Mouse (Mus musculus) stomach, embryonic 16.5 days (tissue): ENCODE results near the gene Crispld2. TPM values are rescaled to one million over a fixed set of nuclear protein-coding genes. Genes with fewer than 3 reads are reported as not detected.

Experiments
- ATAC-seq: fragments of 200-750 bp; cut with Nextera tagmentation; 2 replicates; pipeline ENCODE4 v1.8.0; 2017; ENCODE audit warnings: moderate number of reproducible peaks, moderate TSS enrichment; ENCODE audit not compliant: insufficient read depth, low FRiP score
- H3K27ac ChIP-seq: fragments of 300-500 bp; sonication (generic); 2 replicates; pipeline ENCODE4 v1.5.1; 2014; ENCODE audit warnings: low read length
- H3K27me3 ChIP-seq: fragments of 300-500 bp; sonication (generic); 2 replicates; pipeline ENCODE4 v1.6.1; 2014; ENCODE audit warnings: low read length, control low read depth, mixed read lengths; ENCODE audit not compliant: control insufficient read depth, insufficient read depth
- H3K36me3 ChIP-seq: fragments of 300-500 bp; sonication (generic); 2 replicates; pipeline ENCODE4 v1.6.1; 2014; ENCODE audit warnings: low read length; ENCODE audit not compliant: control insufficient read depth, insufficient read depth
- H3K4me1 ChIP-seq: fragments of 300-500 bp; sonication (generic); 2 replicates; pipeline ENCODE4 v1.6.1; 2014; ENCODE audit warnings: low read length, control low read depth, mixed read lengths; ENCODE audit not compliant: control insufficient read depth, insufficient read depth
- H3K4me2 ChIP-seq: fragments of 300-500 bp; sonication (generic); 2 replicates; pipeline ENCODE4 v1.6.1; 2014; ENCODE audit warnings: low read depth, low read length, mixed read lengths
- H3K4me3 ChIP-seq: fragments of 300-500 bp; sonication (generic); replicated peaks from 2 replicates; pipeline ENCODE4 v1.5.1; 2014; ENCODE audit warnings: mild to moderate bottlenecking, low read length
- H3K9ac ChIP-seq: fragments of 300-500 bp; sonication (generic); 2 replicates; pipeline ENCODE4 v1.6.1; 2014; ENCODE audit warnings: low read length
- H3K9me3 ChIP-seq: fragments of 300-500 bp; sonication (generic); replicated peaks from 2 replicates; pipeline ENCODE4 v1.6.1; 2016; ENCODE audit warnings: low read length, control low read depth; ENCODE audit not compliant: control insufficient read depth
- WGBS: fragments of 180-500 bp; shearing (Covaris S2); extraction: QIAGEN DNeasy Blood & Tissue Kit; methylation state at CpG from one replicate; pipeline ENCODE4 v1.1.7; 2014; 5-methylcytosine and 5-hydroxymethylcytosine counted together
- polyA plus RNA-seq: library from polyadenylated mRNA; unstranded; fragments of >200 nt; fragmentation: Nextera tagmentation; extraction: Ambion mirVana; gene quantifications from 2 replicates; pipeline ENCODE4 v1.2.1, GENCODE M21; 2015

Crispld2 gene
- polyA plus RNA-seq: 38.1 and 39.7 TPM in 2 replicates

DNA sequence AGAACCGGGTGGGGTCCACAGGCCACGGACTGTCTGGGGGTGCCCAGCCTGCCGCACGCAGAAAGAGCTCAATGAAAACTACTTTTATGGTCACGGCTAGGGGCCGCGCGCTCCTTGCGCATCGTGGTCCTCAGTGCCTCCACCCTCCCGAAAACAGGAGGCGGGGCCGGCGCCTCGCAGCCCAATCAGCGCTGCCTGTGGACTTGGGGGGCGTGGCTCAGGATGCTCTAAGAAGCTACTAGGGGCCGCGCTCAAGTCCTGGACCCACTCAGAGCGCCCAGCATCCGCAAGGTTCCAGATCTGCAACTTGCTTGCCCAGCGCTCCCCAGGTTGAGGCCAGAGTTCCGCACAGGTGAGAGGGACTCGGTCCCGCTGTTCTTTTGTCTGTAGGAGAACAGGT is at the start of gene Crispld2:
TSS of gene Crispld2 (plus strand) at position 190 of the 400 bp plus-strand sequence.
- no peaks in the 10 kb centered on the region for H3K36me3 ChIP-seq
- WGBS: 1% methylated on average over 25 of the region's 25 CpGs
- H3K9ac ChIP-seq: peak within 1 kb of the TSS; percentile 62
- peak; percentile 93 for ATAC-seq
- H3K4me1 ChIP-seq: peaks cover 10% of the 10 kb centered on the region; the same call in 1 of the 2 replicates
- peaks cover 23% of the 10 kb centered on the region for H3K27me3 ChIP-seq
- H3K9me3 ChIP-seq: no peaks in the 10 kb centered on the region
- H3K4me3 ChIP-seq: peak within 1 kb of the TSS; percentile 40
- H3K4me2 ChIP-seq: peak within 1 kb of the TSS; percentile 48
- H3K27ac ChIP-seq: no peak within 1 kb of the TSS

DNA sequence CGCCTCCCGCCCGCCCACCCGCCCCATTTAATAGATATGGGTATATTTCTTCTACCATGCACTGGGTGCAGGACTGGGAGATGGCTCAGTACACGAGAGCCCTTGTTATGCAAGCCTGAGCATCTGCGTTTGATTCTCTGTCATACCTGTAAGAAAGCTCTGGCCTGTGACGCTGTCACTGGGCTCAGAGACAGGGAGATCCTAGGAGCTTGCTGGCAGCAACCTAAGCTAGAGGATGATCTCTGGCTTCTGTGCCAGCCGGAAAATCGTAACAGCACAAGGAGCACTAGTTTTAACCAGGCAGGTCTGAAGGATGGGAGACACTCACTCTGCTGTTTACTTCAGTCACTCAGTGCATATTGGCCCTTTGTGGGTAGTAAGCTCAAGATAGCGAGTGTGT is 48.6 kb upstream of the Crispld2 start:
- WGBS: 88% methylated on average over 10 of the region's 10 CpGs
- Histone ChIP-seq H3K36me3 (peaks cover 19% of the 10 kb centered on the region), H3K4me1 (no peaks in the 10 kb centered on the region), H3K27ac (no peak overlapping the region), H3K9ac (no peak overlapping the region), H3K4me3 (no peak overlapping the region), H3K4me2 (no peak overlapping the region), H3K9me3 (no peaks in the 10 kb centered on the region), H3K27me3 (no peaks in the 10 kb centered on the region)
- ATAC-seq: no peak

DNA sequence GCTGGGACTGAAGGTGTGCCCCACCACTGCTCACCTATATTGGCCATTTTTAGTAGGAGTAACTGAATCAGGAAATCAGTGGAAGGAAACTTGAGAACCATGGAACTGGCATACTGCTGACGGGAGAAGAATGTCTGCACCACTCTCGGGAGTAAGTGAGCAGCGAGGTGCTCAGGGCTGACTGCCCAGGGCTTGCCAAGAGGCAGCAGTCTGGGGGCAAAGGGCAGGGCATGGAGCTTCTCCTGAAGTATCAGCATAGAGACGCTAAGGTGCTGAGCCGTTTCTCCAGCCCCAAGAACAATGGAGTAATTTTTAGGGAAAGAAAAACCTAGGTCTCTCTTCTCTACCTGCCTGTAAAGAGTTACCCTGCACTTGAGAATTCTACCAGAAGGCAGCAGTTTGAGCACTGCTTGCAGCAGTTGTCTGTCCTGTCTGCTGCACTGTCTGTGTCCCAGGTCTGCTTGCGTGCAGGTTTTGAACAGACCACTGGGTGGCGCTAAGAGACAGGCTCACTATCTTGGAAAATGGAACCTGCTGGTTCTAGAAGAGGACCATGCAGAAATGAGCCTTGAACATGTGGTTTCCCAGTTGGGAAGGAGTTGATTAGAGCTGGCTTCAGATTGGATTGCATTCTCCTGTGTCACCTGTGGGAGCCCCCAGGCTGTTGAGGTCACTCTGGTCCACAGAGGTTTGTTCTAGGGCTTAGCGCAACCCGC is 48.0 kb upstream of the Crispld2 start:
- Histone ChIP-seq H3K4me2 (no peak overlapping the region), H3K4me1 (no peaks in the 10 kb centered on the region), H3K27me3 (no peaks in the 10 kb centered on the region), H3K36me3 (peaks cover 23% of the 10 kb centered on the region), H3K9ac (no peak overlapping the region), H3K9me3 (no peaks in the 10 kb centered on the region), H3K27ac (no peak overlapping the region), H3K4me3 (no peak overlapping the region)
- 62% methylated on average over 9 of the region's 9 CpGs for WGBS
- peak; percentile 59; the same call in 1 of the 2 replicates for ATAC-seq

DNA sequence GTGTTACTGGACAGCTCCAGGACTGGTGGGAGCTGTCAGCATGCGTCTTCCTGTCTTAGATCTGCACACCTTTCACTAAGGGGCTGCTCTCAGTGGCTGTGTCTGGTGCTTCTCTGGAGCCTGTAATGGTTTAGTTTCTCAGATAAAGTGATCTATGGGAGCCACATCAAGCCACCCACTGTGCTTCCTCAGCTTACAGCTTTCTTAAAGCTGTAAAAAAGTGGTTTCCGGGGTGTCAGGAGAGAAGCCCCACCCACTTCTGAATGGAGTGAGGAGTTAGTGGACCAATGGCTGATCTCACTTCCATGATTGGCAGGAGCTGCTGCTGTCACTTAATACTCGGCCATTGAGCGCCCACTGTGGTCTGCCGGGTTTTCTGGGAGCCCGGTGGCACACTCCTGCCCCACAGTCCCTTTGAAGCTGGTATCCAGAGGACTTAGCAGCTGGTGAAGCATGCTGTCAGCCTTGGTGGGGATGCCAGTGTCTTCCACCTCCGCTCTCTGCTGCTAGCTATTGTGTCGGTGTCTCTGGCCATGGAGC is 45.8 kb upstream of the Crispld2 start:
- H3K36me3 ChIP-seq: peaks cover 30% of the 10 kb centered on the region
- no peak for ATAC-seq
- WGBS: 80% methylated on average over 8 of the region's 8 CpGs

DNA sequence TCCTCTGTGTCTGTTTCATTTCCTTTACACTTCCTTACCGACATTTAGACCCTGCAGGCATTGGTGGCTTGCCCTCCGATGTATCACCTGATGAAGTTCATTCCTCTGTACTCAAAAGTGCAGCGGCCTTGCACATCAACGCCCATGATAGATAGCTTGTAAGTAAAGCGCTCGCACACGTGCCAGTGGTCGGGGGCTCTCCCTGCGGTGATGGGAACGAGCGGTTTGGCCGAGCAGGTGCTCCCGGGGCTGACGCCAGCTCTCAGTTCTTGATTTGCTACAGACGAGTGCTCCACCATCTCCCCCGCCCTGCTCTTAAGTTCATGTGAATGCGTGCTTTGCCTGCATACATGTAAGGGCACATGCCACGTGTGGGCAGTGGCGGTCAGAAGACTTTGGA is 44.6 kb upstream of the Crispld2 start:
- Histone ChIP-seq H3K27me3 (no peaks in the 10 kb centered on the region), H3K4me2 (no peak overlapping the region), H3K9me3 (no peaks in the 10 kb centered on the region), H3K4me3 (no peak overlapping the region), H3K27ac (no peak overlapping the region), H3K4me1 (no peaks in the 10 kb centered on the region), H3K36me3 (peaks cover 21% of the 10 kb centered on the region; the same call in 1 of the 2 replicates), H3K9ac (no peak overlapping the region)
- WGBS: 80% methylated on average over 19 of the region's 19 CpGs
- no peak for ATAC-seq

More for the DNA sequence above, 45.8 kb upstream of the Crispld2 start:
- Histone ChIP-seq H3K9me3 (no peaks in the 10 kb centered on the region), H3K27me3 (no peaks in the 10 kb centered on the region), H3K27ac (no peak overlapping the region), H3K4me2 (no peak overlapping the region), H3K9ac (no peak overlapping the region), H3K4me3 (no peak overlapping the region), H3K4me1 (no peaks in the 10 kb centered on the region)

DNA sequence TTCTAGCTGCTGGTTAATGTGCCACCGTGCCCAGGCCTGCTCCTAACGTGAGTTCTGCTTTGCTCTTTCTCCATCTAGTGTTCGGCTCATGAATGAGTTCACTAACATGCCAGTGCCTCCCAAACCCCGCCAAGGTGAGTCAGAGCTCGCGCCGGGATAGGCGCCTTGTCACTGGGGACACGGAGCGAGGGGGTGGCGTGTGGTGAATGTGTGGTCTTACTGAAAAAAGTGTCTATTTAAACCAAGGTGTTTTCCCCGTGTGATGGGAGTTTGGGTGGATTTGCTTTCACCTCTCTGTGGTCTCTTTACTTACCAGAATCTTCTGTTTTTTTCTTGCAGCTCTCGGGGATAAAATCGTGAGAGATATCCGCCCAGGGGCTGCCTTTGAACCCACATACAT is 43.9 kb upstream of the Crispld2 start:
- 80% methylated on average over 15 of the region's 15 CpGs for WGBS
- Histone ChIP-seq H3K4me1 (no peaks in the 10 kb centered on the region), H3K4me3 (no peak overlapping the region), H3K27me3 (no peaks in the 10 kb centered on the region), H3K36me3 (peaks cover 16% of the 10 kb centered on the region; the same call in 1 of the 2 replicates), H3K9ac (no peak overlapping the region), H3K27ac (no peak overlapping the region), H3K9me3 (no peaks in the 10 kb centered on the region), H3K4me2 (no peak overlapping the region)
- ATAC-seq: no peak

DNA sequence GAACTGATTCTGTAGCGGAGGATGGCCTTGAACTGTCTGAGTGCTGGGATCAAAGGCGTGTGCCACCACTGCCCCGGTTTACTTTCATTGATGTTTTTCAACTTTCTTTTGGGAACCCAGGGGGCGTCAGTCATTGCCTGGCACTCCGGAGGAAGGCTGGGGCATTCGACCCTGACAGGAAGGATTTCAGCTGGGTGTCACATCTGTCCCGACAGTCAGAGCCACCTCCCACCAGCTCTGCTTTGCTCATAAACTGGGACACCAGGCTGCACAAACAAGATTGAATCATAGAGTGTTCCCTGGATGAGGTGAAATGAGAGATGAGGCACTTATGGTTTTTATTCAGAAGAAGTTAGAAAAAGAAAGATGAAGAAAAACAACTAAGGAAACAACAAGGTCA is 40.0 kb upstream of the Crispld2 start:
- Histone ChIP-seq H3K27ac (no peak overlapping the region), H3K4me2 (no peak overlapping the region), H3K4me3 (no peak overlapping the region), H3K27me3 (no peaks in the 10 kb centered on the region), H3K9ac (no peak overlapping the region), H3K36me3 (peaks cover 16% of the 10 kb centered on the region), H3K4me1 (no peaks in the 10 kb centered on the region), H3K9me3 (no peaks in the 10 kb centered on the region)
- 81% methylated on average over 7 of the region's 7 CpGs for WGBS
- ATAC-seq: no peak

DNA sequence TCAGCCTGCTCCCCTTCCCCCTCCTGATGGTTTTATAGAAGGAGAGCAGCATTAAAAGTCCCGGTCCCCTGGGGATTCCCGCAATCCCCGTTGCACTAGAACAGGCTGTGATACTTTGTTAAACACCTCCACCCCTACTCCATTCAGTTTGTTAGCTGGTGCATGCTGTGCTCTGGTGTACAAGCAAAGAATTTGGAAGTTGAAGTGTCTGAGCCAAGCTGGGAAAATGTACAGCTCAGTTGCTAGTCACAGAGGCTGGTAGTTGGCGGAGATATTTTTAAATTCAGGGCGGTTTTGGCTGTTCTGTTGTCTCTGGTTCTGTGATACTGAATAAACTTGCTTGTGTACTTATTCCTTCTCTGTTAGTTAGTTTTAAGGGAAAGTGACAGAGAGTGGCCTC is 39.5 kb upstream of the Crispld2 start:
- Histone ChIP-seq H3K4me3 (no peak overlapping the region), H3K9me3 (no peaks in the 10 kb centered on the region), H3K27ac (no peak overlapping the region), H3K36me3 (peaks cover 16% of the 10 kb centered on the region), H3K4me1 (no peaks in the 10 kb centered on the region), H3K9ac (no peak overlapping the region), H3K4me2 (no peak overlapping the region), H3K27me3 (no peaks in the 10 kb centered on the region)
- 87% methylated on average over 5 of the region's 5 CpGs for WGBS
- no peak for ATAC-seq

DNA sequence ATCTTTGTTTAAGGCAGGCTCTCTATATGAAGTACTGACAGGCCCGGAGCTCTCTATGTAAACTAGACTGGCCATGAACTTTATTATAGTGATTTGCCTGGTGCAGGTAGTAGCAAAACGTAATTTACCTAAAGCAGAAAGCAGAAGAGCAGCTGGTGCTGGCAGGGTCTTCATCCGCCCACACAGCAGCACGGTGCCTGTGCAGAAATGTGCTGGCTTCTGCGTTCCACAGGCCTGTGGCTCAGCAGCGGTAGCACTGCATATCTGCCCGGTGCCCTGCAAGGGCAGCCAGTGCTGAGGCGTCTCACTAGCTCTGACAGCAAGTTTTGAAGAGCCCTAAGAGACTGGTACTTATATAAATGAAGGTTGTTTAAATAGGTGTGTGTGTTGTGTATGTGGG is 36.9 kb upstream of the Crispld2 start:
- Histone ChIP-seq H3K4me1 (0 out of 2 replicates have a peak, but pooled peaks cover under 1% of the 10 kb centered on the region), H3K27me3 (no peaks in the 10 kb centered on the region), H3K9ac (no peak overlapping the region), H3K36me3 (peaks cover 8% of the 10 kb centered on the region), H3K27ac (no peak overlapping the region), H3K4me3 (no peak overlapping the region), H3K4me2 (no peak overlapping the region), H3K9me3 (no peaks in the 10 kb centered on the region)
- 87% methylated on average over 8 of the region's 8 CpGs for WGBS
- no peak for ATAC-seq
